Mouse (Mus musculus) heart, embryonic 16.5 days (tissue): ENCODE measurements around the gene Baiap3. TPM values are rescaled to one million over a fixed set of nuclear protein-coding genes. Genes with fewer than 3 reads are reported as not detected.

Source experiments
- ATAC-seq: fragments of 200-750 bp; cut with Nextera tagmentation; replicated peaks from 2 replicates; pipeline ENCODE4 v1.8.0; 2017; ENCODE audit warnings: moderate number of reproducible peaks; ENCODE audit not compliant: insufficient read depth, low FRiP score; ENCODE audit errors: extremely low read depth
- H3K27ac ChIP-seq: fragments of 300-500 bp; sonication (generic); 2 replicates; pipeline ENCODE4 v1.5.1; 2014; ENCODE audit warnings: mild to moderate bottlenecking, low read length, control low read depth, moderate library complexity
- H3K27me3 ChIP-seq: fragments of 300-500 bp; sonication (generic); 2 replicates; pipeline ENCODE4 v1.6.1; 2014; ENCODE audit warnings: low read length, mixed read lengths; ENCODE audit not compliant: control insufficient read depth, insufficient read depth
- H3K36me3 ChIP-seq: fragments of 300-500 bp; sonication (generic); 2 replicates; pipeline ENCODE4 v1.6.1; 2014; ENCODE audit not compliant: control insufficient read depth, insufficient read depth
- H3K4me1 ChIP-seq: fragments of 300-500 bp; sonication (generic); 2 replicates; pipeline ENCODE4 v1.6.1; 2014; ENCODE audit warnings: low read length, mixed read lengths; ENCODE audit not compliant: control insufficient read depth, insufficient read depth
- H3K4me2 ChIP-seq: fragments of 300-500 bp; sonication (generic); 2 replicates; pipeline ENCODE4 v1.6.1; 2014; ENCODE audit warnings: low read depth, mild to moderate bottlenecking, control low read depth, low read length
- H3K4me3 ChIP-seq: fragments of 300-500 bp; sonication (generic); 2 replicates; pipeline ENCODE4 v1.5.1; 2014; ENCODE audit warnings: mild to moderate bottlenecking, control low read depth, low read length
- H3K9ac ChIP-seq: fragments of 300-500 bp; sonication (generic); 2 replicates; pipeline ENCODE4 v1.6.1; 2014; ENCODE audit warnings: low read length, control low read depth
- H3K9me3 ChIP-seq: fragments of 300-500 bp; sonication (generic); replicated peaks from 2 replicates; pipeline ENCODE4 v1.6.1; 2016; ENCODE audit warnings: low read length; ENCODE audit not compliant: control insufficient read depth
- WGBS: fragments of 180-500 bp; shearing (Covaris S2); extraction: QIAGEN DNeasy Blood & Tissue Kit; methylation state at CpG from one replicate; pipeline ENCODE4 v1.1.7; 2014; 5-methylcytosine and 5-hydroxymethylcytosine counted together
- polyA plus RNA-seq: library from polyadenylated mRNA; unstranded; fragments of >200 nt; fragmentation: Nextera tagmentation; extraction: Ambion mirVana; gene quantifications from 2 replicates; pipeline ENCODE4 v1.2.1, GENCODE M21; 2015

Baiap3 gene
- polyA plus RNA-seq, result 1.4 and 2.5 TPM in 2 replicates

DNA sequence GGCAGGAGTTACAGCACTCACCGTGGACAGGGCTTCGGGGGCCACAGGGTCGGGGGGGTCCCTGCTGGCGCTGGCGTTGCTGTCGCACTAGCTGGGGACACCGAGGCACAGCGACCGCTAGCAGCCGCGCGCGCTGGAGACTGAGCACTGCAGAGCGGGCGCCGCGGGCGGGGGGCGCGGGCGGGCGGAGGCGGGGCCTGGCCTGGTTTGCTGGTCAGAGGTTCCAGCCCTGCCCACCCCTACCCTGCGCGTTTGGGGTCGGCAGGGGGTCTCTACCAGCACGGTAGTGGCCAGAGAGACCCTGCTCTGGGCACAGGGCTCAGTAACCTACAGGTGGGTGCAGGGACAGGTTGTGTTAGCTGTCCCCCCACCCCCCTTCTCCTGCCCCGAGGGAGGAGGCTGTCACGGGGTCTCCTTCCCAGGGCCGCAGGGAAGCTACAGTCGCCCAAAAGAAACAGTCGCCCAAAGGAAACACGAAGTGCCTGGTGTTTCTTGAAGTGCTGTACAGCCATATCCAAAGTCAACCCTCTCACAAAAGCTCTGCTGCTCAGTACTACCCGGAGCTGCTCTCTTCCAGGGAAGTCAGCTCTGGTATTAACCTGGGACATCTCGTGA lies at the start of gene Baiap3:
TSS of gene Baiap3 (minus strand) at position 225 of the 615 bp plus-strand sequence.
- Histone ChIP-seq H3K36me3 (peaks cover 13% of the 10 kb centered on the region; the same call in 1 of the 2 replicates), H3K27me3 (peaks cover 28% of the 10 kb centered on the region), H3K9ac (peak within 1 kb of the TSS; percentile 12), H3K4me2 (peak within 1 kb of the TSS; percentile 68), H3K4me3 (peak within 1 kb of the TSS; percentile 48), H3K27ac (no peak within 1 kb of the TSS), H3K9me3 (no peaks in the 10 kb centered on the region), H3K4me1 (peaks cover 8% of the 10 kb centered on the region)
- 0 out of 2 replicates have a peak, but pooled peaks have one; percentile 12 for ATAC-seq
- WGBS, result 3% methylated on average over 33 of the region's 35 CpGs

DNA sequence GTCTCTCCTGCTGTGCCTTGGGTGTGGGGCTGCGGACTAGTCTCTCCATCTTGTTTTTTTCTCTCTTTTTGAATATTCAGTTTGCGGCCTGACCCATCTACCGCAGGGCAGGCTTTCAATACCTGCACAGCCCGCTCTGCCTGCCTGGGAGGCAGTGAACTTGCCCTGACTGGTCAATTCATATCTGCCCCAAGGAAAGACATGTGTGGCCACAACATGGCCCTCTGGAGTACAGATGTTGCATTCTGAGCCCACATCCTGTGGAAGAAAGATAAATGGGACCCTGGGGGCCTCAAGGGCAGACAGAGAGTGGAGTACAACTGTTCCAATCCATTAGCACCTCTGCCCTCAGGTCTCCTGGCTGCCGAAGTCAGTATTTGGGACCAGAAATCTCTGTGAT lies 41.9 kb upstream of the Baiap3 start, which contains the start of gene Prss34:
TSS of gene Prss34 (plus strand) at position 301 of the 400 bp plus-strand sequence.
- H3K4me3 ChIP-seq, result no peak within 1 kb of the TSS
- H3K36me3 ChIP-seq, result no peaks in the 10 kb centered on the region
- no peaks in the 10 kb centered on the region for H3K9me3 ChIP-seq
- no peak within 1 kb of the TSS for H3K27ac ChIP-seq
- H3K4me1 ChIP-seq, result no peaks in the 10 kb centered on the region
- H3K27me3 ChIP-seq, result peaks cover 7% of the 10 kb centered on the region
- no peak within 1 kb of the TSS for H3K4me2 ChIP-seq
- ATAC-seq, result no peak
- H3K9ac ChIP-seq, result no peak within 1 kb of the TSS
- WGBS, result 75% methylated on average over 5 of the region's 5 CpGs

DNA sequence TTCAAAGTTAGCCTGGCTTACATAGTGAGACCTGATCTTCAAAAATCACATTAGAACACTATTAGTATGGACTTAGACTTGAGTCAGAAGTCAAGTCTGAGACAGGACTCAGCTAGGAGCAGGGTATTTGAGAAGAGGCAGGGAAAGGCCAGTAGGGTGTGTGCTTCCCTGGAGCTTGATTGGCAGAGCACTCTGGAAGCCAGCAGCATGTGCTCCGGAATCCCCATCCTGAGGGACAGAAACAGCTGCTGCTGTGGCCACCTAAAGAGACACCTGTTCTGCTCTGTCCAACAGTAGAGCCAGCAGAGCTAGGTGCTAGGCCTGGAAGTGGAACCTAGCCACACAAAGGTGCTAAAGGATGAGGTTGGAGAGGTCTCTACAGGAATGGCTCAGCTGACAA lies 37.9 kb upstream of the Baiap3 start:
- WGBS, result 55% methylated on average over 1 of the region's 1 CpGs
- Histone ChIP-seq H3K4me2 (no peak overlapping the region), H3K4me1 (no peaks in the 10 kb centered on the region), H3K27ac (no peak overlapping the region), H3K9me3 (no peaks in the 10 kb centered on the region), H3K9ac (no peak overlapping the region), H3K4me3 (no peak overlapping the region), H3K36me3 (no peaks in the 10 kb centered on the region), H3K27me3 (peaks cover 9% of the 10 kb centered on the region)
- ATAC-seq, result no peak

DNA sequence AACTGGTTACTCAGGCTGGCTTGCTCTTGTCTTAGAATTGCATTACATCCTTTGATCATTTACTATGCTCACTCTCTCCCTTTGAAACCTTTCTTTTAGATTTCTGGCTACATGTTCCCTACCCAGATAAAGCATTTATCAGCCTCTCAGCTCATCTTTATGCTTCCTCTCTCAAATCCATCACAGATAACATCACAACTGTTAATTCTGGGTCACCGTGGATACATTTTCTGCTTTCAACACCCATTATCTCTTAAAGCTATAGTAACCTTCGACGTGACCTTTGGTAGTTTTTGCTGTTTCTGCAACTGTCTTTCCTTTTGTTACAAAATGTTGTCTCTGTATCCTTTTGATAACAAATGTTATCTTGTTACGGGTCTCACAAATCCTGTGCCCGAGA lies 37.3 kb upstream of the Baiap3 start:
- no peak for ATAC-seq

DNA sequence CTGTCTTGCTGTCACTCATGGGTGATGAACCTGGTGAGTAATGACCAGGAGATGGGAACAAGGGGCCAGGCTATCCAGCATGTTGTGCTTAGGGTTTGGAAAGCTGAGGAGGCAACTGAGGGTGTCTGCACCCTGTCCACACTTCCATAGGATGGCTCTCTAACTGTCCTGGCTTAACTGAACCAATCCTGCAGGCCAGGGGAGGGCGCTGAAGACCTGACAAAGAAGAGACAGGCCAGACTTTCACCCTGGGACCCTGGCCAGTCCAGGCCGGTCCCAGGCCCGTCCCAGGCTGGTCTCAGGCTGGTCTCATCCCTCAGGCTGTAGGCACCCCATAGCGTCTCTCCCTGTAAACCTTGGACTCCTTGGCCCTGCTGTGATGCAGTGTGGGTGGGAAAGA lies 34.2 kb upstream of the Baiap3 start:
- ATAC-seq, result no peak
- H3K36me3 ChIP-seq, result no peaks in the 10 kb centered on the region
- no peak overlapping the region for H3K4me3 ChIP-seq
- no peak overlapping the region for H3K27ac ChIP-seq
- no peaks in the 10 kb centered on the region for H3K9me3 ChIP-seq
- no peaks in the 10 kb centered on the region for H3K4me1 ChIP-seq
- peaks cover 4% of the 10 kb centered on the region for H3K27me3 ChIP-seq
- no peak overlapping the region for H3K4me2 ChIP-seq
- no peak overlapping the region for H3K9ac ChIP-seq
- WGBS, result 23% methylated on average over 4 of the region's 4 CpGs

More for the DNA sequence above, 37.3 kb upstream of the Baiap3 start:
- WGBS, result 35% methylated on average over 5 of the region's 5 CpGs
- Histone ChIP-seq H3K4me1 (no peaks in the 10 kb centered on the region), H3K4me2 (no peak overlapping the region), H3K9ac (no peak overlapping the region), H3K27me3 (peaks cover 7% of the 10 kb centered on the region), H3K4me3 (no peak overlapping the region), H3K9me3 (no peaks in the 10 kb centered on the region), H3K27ac (no peak overlapping the region), H3K36me3 (no peaks in the 10 kb centered on the region)

DNA sequence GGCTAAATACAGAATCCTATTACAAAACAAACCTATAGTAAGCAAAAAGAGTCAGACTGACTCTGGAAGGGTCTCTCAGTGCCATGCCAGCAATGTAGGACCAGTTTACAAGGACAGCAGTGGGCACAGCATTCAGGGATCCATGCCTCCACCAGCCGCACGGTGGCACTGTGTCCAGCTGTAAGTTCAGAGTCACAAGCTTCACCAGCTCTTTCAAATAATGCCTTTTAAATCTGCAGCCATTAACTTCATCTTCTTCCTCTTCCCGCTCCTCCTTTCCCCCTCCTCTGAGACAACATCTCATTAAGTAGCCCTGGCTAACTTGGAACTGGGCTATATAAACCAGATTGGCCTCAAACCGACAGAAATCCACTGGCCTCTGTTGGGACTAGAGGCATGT lies 32.7 kb upstream of the Baiap3 start:
- no peak overlapping the region for H3K4me3 ChIP-seq
- H3K27me3 ChIP-seq, result peaks cover 2% of the 10 kb centered on the region; the same call in 1 of the 2 replicates
- no peak overlapping the region for H3K27ac ChIP-seq
- H3K36me3 ChIP-seq, result no peaks in the 10 kb centered on the region
- no peaks in the 10 kb centered on the region for H3K4me1 ChIP-seq
- peaks cover 4% of the 10 kb centered on the region; the same call in 1 of the 2 replicates for H3K9me3 ChIP-seq
- no peak overlapping the region for H3K4me2 ChIP-seq
- ATAC-seq, result no peak
- no peak overlapping the region for H3K9ac ChIP-seq
- WGBS, result 24% methylated on average over 4 of the region's 4 CpGs

DNA sequence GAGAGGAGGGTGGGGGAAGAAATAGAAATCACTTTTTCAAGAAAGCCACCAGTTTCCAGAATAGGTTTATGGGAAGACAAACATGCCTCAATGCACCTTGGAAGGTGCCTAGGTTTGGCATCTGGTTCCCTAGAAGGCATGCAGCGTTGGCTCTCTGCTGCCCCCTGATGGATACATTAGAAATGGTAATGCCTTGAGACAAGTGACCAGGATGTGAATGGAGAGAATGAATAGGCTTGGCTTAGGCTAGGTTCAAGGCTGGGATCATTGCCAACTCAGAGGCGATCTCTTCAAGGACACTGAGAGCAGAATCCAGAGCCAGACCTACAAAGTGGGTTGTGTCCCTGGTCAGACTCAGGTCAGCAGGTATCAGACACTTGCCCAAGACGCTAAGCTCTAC lies 28.9 kb upstream of the Baiap3 start:
- Histone ChIP-seq H3K9ac (no peak overlapping the region), H3K27ac (no peak overlapping the region), H3K36me3 (no peaks in the 10 kb centered on the region), H3K9me3 (peaks cover 4% of the 10 kb centered on the region; the same call in 1 of the 2 replicates), H3K27me3 (no peaks in the 10 kb centered on the region), H3K4me3 (no peak overlapping the region), H3K4me1 (no peaks in the 10 kb centered on the region), H3K4me2 (no peak overlapping the region)
- WGBS, result 15% methylated on average over 3 of the region's 3 CpGs
- ATAC-seq, result no peak

DNA sequence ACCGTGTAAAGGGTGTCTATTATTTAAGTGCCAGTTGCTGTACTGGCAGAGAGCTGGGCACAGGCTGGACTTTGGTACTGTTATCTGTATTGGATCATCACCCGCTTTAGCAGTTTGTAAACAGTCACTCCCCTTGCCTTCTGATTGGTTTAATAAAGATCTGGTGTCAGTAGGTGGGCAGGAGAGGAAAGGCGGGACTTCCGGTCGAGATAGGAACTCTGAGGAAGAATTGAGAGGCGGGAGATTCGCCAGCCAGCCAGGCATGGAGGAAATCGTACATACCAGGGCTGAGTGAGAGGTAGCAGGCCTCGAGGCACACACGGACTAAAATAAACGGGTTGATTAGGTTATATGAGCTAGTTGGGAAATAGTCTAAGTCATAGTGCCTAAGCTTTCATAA lies 26.0 kb upstream of the Baiap3 start:
- 29% methylated on average over 11 of the region's 11 CpGs for WGBS
- H3K27ac ChIP-seq, result no peak overlapping the region
- H3K9me3 ChIP-seq, result peaks cover 4% of the 10 kb centered on the region; the same call in 1 of the 2 replicates
- no peaks in the 10 kb centered on the region for H3K4me1 ChIP-seq
- no peak overlapping the region for H3K9ac ChIP-seq
- no peak overlapping the region for H3K4me3 ChIP-seq
- no peaks in the 10 kb centered on the region for H3K27me3 ChIP-seq
- ATAC-seq, result no peak
- no peaks in the 10 kb centered on the region for H3K36me3 ChIP-seq
- peak overlapping the region; percentile 1; the same call in 1 of the 2 replicates for H3K4me2 ChIP-seq

DNA sequence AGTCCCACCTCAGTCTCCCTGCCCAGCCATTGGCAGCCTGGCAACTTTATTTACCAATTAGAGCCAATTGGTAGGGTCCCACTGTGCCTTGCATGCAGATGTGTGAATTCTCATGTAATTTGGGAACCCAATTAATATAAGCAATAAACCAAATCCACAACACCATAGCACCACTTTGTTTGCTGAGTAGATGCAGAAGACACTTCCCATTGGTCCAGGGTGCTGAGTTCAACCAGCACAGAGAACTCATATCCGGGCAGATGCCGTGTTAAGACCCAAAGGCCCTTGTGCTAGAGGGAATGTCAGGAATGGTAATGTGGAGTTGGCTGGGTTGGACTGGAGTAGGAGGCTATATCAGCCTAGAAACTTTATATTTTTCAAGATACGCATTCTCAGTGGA lies 19.7 kb upstream of the Baiap3 start:
- H3K4me3 ChIP-seq, result no peak overlapping the region
- no peaks in the 10 kb centered on the region for H3K36me3 ChIP-seq
- no peak for ATAC-seq
- H3K9ac ChIP-seq, result no peak overlapping the region
- no peak overlapping the region for H3K4me2 ChIP-seq
- H3K27ac ChIP-seq, result no peak overlapping the region
- H3K4me1 ChIP-seq, result peaks cover 18% of the 10 kb centered on the region
- WGBS, result 88% methylated on average over 3 of the region's 3 CpGs
- no peaks in the 10 kb centered on the region for H3K27me3 ChIP-seq
- H3K9me3 ChIP-seq, result no peaks in the 10 kb centered on the region
